Mouse (Mus musculus) neural tube, embryonic 14.5 days (tissue): ENCODE measurements around the gene Nectin4. TPM values are rescaled to one million over a fixed set of nuclear protein-coding genes. Genes with fewer than 3 reads are reported as not detected.
A peak's percentile ranks its signal among the peaks of the same experiment; 100 is the strongest.

Source experiments
- ATAC-seq: fragments of 200-750 bp; cut with Nextera tagmentation; 2 replicates; pipeline ENCODE4 v1.8.0; 2017; ENCODE audit warnings: low read depth, mild to moderate bottlenecking, moderate TSS enrichment, moderate library complexity
- H3K27ac ChIP-seq: fragments of 300-500 bp; sonication (generic); 2 replicates; pipeline ENCODE4 v1.5.1; 2014; ENCODE audit warnings: low read depth, mild to moderate bottlenecking, control low read depth, low read length, moderate library complexity, mixed read lengths
- H3K27me3 ChIP-seq: fragments of 300-500 bp; sonication (generic); 2 replicates; pipeline ENCODE4 v1.6.1; 2014; ENCODE audit warnings: low read length; ENCODE audit not compliant: control insufficient read depth, insufficient read depth
- H3K36me3 ChIP-seq: fragments of 300-500 bp; sonication (generic); 2 replicates; pipeline ENCODE4 v1.6.1; 2014; ENCODE audit warnings: low read length, mixed read lengths; ENCODE audit not compliant: control insufficient read depth, insufficient read depth
- H3K4me1 ChIP-seq: fragments of 300-500 bp; sonication (generic); 2 replicates; pipeline ENCODE4 v1.6.1; 2014; ENCODE audit warnings: low read length; ENCODE audit not compliant: control insufficient read depth, insufficient read depth
- H3K4me2 ChIP-seq: fragments of 300-500 bp; sonication (generic); 2 replicates; pipeline ENCODE4 v1.6.1; 2014; ENCODE audit warnings: mild to moderate bottlenecking, low read depth, low read length, control low read depth
- H3K4me3 ChIP-seq: fragments of 300-500 bp; sonication (generic); 2 replicates; pipeline ENCODE4 v1.5.1; 2014; ENCODE audit warnings: low read depth, low read length, control low read depth, mixed read lengths
- H3K9ac ChIP-seq: fragments of 300-500 bp; sonication (generic); replicated peaks from 2 replicates; pipeline ENCODE4 v1.6.1; 2014; ENCODE audit warnings: low read depth, mild to moderate bottlenecking, control low read depth, low read length, mixed read lengths
- H3K9me3 ChIP-seq: fragments of 300-500 bp; sonication (generic); 2 replicates; pipeline ENCODE4 v1.6.1; 2016; ENCODE audit warnings: low read length; ENCODE audit not compliant: control insufficient read depth
- WGBS: fragments of 180-500 bp; shearing (Covaris S2); extraction: QIAGEN DNeasy Blood & Tissue Kit; methylation state at CpG from one replicate; pipeline ENCODE4 v1.1.7; 2014; 5-methylcytosine and 5-hydroxymethylcytosine counted together
- polyA plus RNA-seq: library from polyadenylated mRNA; unstranded; fragments of >200 nt; fragmentation: Nextera tagmentation; extraction: Ambion mirVana; gene quantifications from 2 replicates; pipeline ENCODE4 v1.2.1, GENCODE M21; 2014

Gene Nectin4
- polyA plus RNA-seq, 1 experiment from 2014 or later = 2.2 TPM

GRCm38 (mm10) chr1:171329433-171330215, 40.3 kb upstream of the Nectin4 start:
- Histone ChIP-seq H3K27me3 (peaks cover 2% of the 10 kb centered on the region; the same call in 1 of the 2 replicates), H3K27ac (peak overlapping the region; percentile 99), H3K9me3 (no peaks in the 10 kb centered on the region), H3K4me2 (peak overlapping the region; percentile 69), H3K36me3 (no peaks in the 10 kb centered on the region; the same call in 1 of the 2 replicates), H3K4me3 (peak overlapping the region; percentile 73), H3K9ac (peak overlapping the region; percentile 95), H3K4me1 (peaks cover 27% of the 10 kb centered on the region)
- 1% methylated on average over 34 of the region's 61 CpGs for WGBS
- peak; percentile 83 for ATAC-seq

DNA sequence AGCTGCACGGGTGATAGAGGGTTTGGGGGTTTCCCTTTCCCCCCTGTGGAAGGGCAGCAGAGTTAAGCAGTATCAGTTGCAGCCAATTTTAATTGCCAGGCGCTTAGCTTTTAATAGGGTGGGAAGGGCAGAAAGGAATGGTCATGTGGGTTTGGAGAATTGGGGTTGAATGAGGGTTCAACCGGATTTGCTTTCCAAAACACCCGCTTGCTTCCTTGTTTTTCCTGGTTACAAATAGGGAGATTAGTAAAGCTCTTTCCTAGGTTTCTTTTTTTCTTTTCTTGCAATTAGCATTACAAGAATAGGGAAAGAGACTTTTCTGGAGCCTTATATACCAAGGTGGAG, 39.7 kb upstream of the Nectin4 start:
- ATAC-seq = no peak
- peak overlapping the region; percentile 95 for H3K9ac ChIP-seq

DNA sequence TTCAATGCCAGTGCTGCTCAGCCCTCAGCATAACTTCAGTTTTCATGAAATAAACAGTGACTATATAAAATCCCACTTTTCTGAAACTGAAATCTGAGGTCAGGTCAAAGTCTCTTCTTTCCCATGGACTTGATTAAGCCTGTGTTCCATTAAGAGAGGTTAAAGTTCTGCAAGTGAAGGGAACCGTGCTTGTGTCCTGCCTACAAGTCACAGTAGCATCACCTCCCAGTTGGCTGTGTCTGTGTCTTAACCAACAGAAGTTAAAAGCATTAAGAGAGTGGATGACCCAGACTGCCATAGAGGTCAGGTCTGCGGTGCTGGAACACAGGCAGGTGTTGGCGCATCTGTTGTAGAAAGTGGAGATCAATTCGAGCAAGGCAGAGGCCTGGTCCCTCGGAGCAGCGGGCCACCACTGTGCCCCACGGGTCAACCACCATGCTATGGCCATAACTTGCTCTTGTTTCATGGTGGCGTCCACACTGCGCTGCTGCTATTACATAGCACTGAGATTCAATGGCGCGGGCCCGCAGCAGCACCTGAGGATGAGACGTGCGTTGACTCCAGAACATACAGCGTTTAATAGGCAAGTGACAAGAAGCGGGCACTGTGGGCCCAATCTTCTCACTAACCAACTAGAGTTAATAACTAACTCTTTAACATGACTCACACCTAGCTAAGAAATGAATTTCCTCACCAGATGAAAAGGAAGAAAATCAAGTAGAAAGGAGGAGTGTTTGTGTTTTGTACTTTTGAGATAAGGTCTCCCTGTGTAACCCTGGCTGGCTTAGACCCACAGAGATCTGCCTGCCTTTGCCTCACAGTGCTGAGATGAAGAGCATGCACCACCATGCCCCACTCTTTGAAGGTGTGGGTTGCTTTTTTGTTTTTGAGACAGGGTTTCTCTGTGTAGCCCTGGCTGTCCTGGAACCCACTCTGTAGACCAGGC, 27.4 kb upstream of the Nectin4 start:
- Histone ChIP-seq H3K36me3 (peaks cover 36% of the 10 kb centered on the region), H3K4me1 (peaks cover 16% of the 10 kb centered on the region), H3K9me3 (no peaks in the 10 kb centered on the region), H3K4me2 (no peak overlapping the region), H3K9ac (no peak overlapping the region), H3K27me3 (no peaks in the 10 kb centered on the region), H3K27ac (no peak overlapping the region), H3K4me3 (no peak overlapping the region)
- no peak for ATAC-seq
- WGBS = 97% methylated on average over 16 of the region's 16 CpGs

More for the DNA sequence above, 39.7 kb upstream of the Nectin4 start:
- WGBS = 0% methylated on average over 4 of the region's 4 CpGs
- H3K4me1 ChIP-seq = peaks cover 27% of the 10 kb centered on the region
- no peaks in the 10 kb centered on the region for H3K9me3 ChIP-seq
- peaks cover 2% of the 10 kb centered on the region; the same call in 1 of the 2 replicates for H3K27me3 ChIP-seq
- H3K27ac ChIP-seq = peak overlapping the region; percentile 99
- no peaks in the 10 kb centered on the region; the same call in 1 of the 2 replicates for H3K36me3 ChIP-seq
- peak overlapping the region; percentile 69 for H3K4me2 ChIP-seq
- H3K4me3 ChIP-seq = peak overlapping the region; percentile 73

- 79% methylated on average over 9 of the region's 9 CpGs for WGBS
- peaks cover 16% of the 10 kb centered on the region for H3K4me1 ChIP-seq
- H3K36me3 ChIP-seq = peaks cover 24% of the 10 kb centered on the region
- peak overlapping the region; percentile 59; the same call in 1 of the 2 replicates for H3K4me2 ChIP-seq
- no peaks in the 10 kb centered on the region for H3K27me3 ChIP-seq
- ATAC-seq = no peak
- H3K4me3 ChIP-seq = peak overlapping the region; percentile 82; the same call in 1 of the 2 replicates
- H3K27ac ChIP-seq = no peak overlapping the region
- H3K9ac ChIP-seq = no peak overlapping the region
- H3K9me3 ChIP-seq = no peaks in the 10 kb centered on the region
These were observed 25.8 kb upstream of the Nectin4 start for GRCm38 (mm10) chr1:171343922-171344677.

DNA sequence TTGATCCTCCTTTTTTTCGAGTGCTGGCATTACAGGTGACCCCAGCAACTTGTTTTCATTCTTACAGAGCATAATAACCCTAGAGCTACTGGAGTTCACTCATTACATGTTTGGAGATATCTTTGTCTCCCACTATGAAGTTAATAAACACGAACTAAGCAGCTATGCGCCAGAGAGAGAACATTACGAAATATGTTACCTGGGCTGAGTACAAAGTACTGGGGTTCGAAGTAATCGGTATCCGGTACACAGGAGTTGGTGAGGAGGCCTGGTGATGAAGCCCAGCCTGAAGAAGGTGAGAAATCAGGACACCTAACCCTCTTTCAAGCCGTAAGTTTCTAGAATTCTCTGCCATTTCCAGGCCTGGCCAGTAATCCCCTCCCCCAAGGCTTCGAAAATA, 25.2 kb upstream of the Nectin4 start:
- no peaks in the 10 kb centered on the region for H3K9me3 ChIP-seq
- peak; percentile 3; the same call in 1 of the 2 replicates for ATAC-seq
- H3K4me2 ChIP-seq = peak overlapping the region; percentile 59
- no peak overlapping the region for H3K27ac ChIP-seq
- H3K4me1 ChIP-seq = peaks cover 16% of the 10 kb centered on the region
- H3K27me3 ChIP-seq = no peaks in the 10 kb centered on the region
- H3K36me3 ChIP-seq = peaks cover 18% of the 10 kb centered on the region
- peak overlapping the region; percentile 82 for H3K4me3 ChIP-seq
- H3K9ac ChIP-seq = peak overlapping the region; percentile 76; the same call in 1 of the 2 replicates
- WGBS = 79% methylated on average over 9 of the region's 9 CpGs

- peak; percentile 95 for ATAC-seq
- no peaks in the 10 kb centered on the region for H3K9me3 ChIP-seq
- H3K4me3 ChIP-seq = peak within 1 kb of the TSS; percentile 82
- 1% methylated on average over 52 of the region's 53 CpGs for WGBS
- H3K4me2 ChIP-seq = peak within 1 kb of the TSS; percentile 82
- H3K27me3 ChIP-seq = no peaks in the 10 kb centered on the region
- H3K9ac ChIP-seq = peak within 1 kb of the TSS; percentile 76
- peaks cover 14% of the 10 kb centered on the region; the same call in 1 of the 2 replicates for H3K36me3 ChIP-seq
- peaks cover 16% of the 10 kb centered on the region for H3K4me1 ChIP-seq
- H3K27ac ChIP-seq = peak within 1 kb of the TSS; percentile 70
These were observed 24.4 kb upstream of the Nectin4 start, which contains the start of the genes Nit1 and Pfdn2 for GRCm38 (mm10) chr1:171345225-171346094. Gene Nit1 (minus strand): TSS chr1:171345646. Gene Pfdn2 (plus strand): TSS chr1:171345670.

- peaks cover 16% of the 10 kb centered on the region for H3K4me1 ChIP-seq
These were observed 23.8 kb upstream of the Nectin4 start for GRCm38 (mm10) chr1:171346095-171346450.

More at GRCm38 (mm10) chr1:171346095-171346450, 23.8 kb upstream of the Nectin4 start:
- H3K4me2 ChIP-seq = peak overlapping the region; percentile 82
- H3K27me3 ChIP-seq = no peaks in the 10 kb centered on the region
- peak overlapping the region; percentile 76 for H3K9ac ChIP-seq
- H3K27ac ChIP-seq = peak overlapping the region; percentile 70; the same call in 1 of the 2 replicates
- peak overlapping the region; percentile 82 for H3K4me3 ChIP-seq
- no peaks in the 10 kb centered on the region for H3K9me3 ChIP-seq
- WGBS = under 1% methylated on average over 14 of the region's 14 CpGs
- no peak for ATAC-seq
- H3K36me3 ChIP-seq = peaks cover 12% of the 10 kb centered on the region; the same call in 1 of the 2 replicates
